Mouse (Mus musculus): ENCODE measurements at regions not wholly inside any gene's neighbourhood (a gene's known extent, or its start where the extent isn't known, plus 50 kb on each side); places are given as distances from the start of the nearest gene placed in this dataset.
A peak's percentile ranks its signal among the peaks of the same experiment; 100 is the strongest.

GRCm38 (mm10) chr17:84890871-84891599 is 65.5 kb upstream of the Ppm1b start:
- Histone ChIP-seq H3K36me3 (ENCODE audit: control insufficient read depth in 1 of 2, insufficient read depth in 2 of 2, low read length in 2 of 2) (peaks cover 0 to 4% of the 10 kb centered on the region in 2 experiments; a peak in 1 of 4 replicates), H3K79me2 (ENCODE audit: control insufficient read depth, insufficient read depth, low read length, poor library complexity) (no peaks in the 10 kb centered on the region), H3K9me3 (replicated peaks; ENCODE audit: insufficient read depth, low read length) (no peaks in the 10 kb centered on the region), H3K4me3 (ENCODE audit: control insufficient read depth in 1 of 2, insufficient read depth in 1 of 2, low read depth in 2 of 2, low read length in 2 of 2) (no peak overlapping the region), H3K27ac (ENCODE audit: control insufficient read depth, low read depth, low read length) (no peak overlapping the region), H3K9ac (ENCODE audit: control insufficient read depth, low read depth, low read length, poor library complexity, severe bottlenecking) (no peak overlapping the region), H3K27me3 (ENCODE audit: control insufficient read depth in 1 of 2, insufficient read depth in 2 of 2, low read length in 2 of 2) (no peaks in the 10 kb centered on the region; a peak in 1 of 4 replicates), H3K4me1 (ENCODE audit: control insufficient read depth in 1 of 2, insufficient read depth in 2 of 2, low read length in 2 of 2) (no peaks in the 10 kb centered on the region; a peak in 1 of 4 replicates)
- no peak for DNase-seq (ENCODE audit: low read depth, low spot score)
- TF ChIP-seq HCFC1 (IDR thresholded peaks at IDR 0.05; ENCODE audit: low read depth, low read length) (no peak), POLR2AphosphoS5 (IDR thresholded peaks at IDR 0.05; ENCODE audit: borderline replicate concordance, low read depth, low read length) (no peak), MAFK (IDR thresholded peaks at IDR 0.05; ENCODE audit: borderline replicate concordance, low read depth, low read length) (no peak), TBP (IDR thresholded peaks at IDR 0.05; ENCODE audit: low read depth, low read length) (no peak), CHD2 (IDR thresholded peaks at IDR 0.05; ENCODE audit: low read length) (no peak), UBTF (IDR thresholded peaks at IDR 0.05; ENCODE audit: borderline replicate concordance, insufficient read depth, low read depth, low read length) (no peak), BHLHE40 (IDR thresholded peaks at IDR 0.05; ENCODE audit: borderline replicate concordance, low read depth, low read length) (no peak)

- Histone ChIP-seq H3K9me3 (replicated peaks; ENCODE audit: insufficient read depth, low read length) (no peaks in the 10 kb centered on the region), H3K27me3 (ENCODE audit: control insufficient read depth in 1 of 2, insufficient read depth in 2 of 2, low read length in 2 of 2) (no peaks in the 10 kb centered on the region; a peak in 1 of 4 replicates), H3K4me1 (ENCODE audit: control insufficient read depth in 1 of 2, insufficient read depth in 2 of 2, low read length in 2 of 2) (no peaks in the 10 kb centered on the region; a peak in 1 of 4 replicates), H3K27ac (ENCODE audit: control insufficient read depth, low read depth, low read length) (no peak overlapping the region), H3K79me2 (ENCODE audit: control insufficient read depth, insufficient read depth, low read length, poor library complexity) (no peaks in the 10 kb centered on the region), H3K9ac (ENCODE audit: control insufficient read depth, low read depth, low read length, poor library complexity, severe bottlenecking) (no peak overlapping the region), H3K4me3 (ENCODE audit: control insufficient read depth in 1 of 2, insufficient read depth in 1 of 2, low read depth in 2 of 2, low read length in 2 of 2) (no peak overlapping the region), H3K36me3 (ENCODE audit: control insufficient read depth in 1 of 2, insufficient read depth in 2 of 2, low read length in 2 of 2) (peaks cover 0 to 4% of the 10 kb centered on the region in 2 experiments; a peak in 1 of 4 replicates)
- DNase-seq (ENCODE audit: low read depth, low spot score): peak; percentile 56
- TF ChIP-seq SIN3A (IDR thresholded peaks at IDR 0.05; ENCODE audit: low read length) (no peak), CHD1 (IDR thresholded peaks at IDR 0.05; ENCODE audit: low read depth, low read length) (no peak), ZKSCAN1 (IDR thresholded peaks at IDR 0.05; ENCODE audit: low read depth, low read length) (no peak), MAFK (IDR thresholded peaks at IDR 0.05; ENCODE audit: borderline replicate concordance, low read depth, low read length) (no peak), KAT2A (conservative IDR thresholded peaks at IDR 0.05; ENCODE audit: low read depth, low read length) (no peak), NRF1 (IDR thresholded peaks at IDR 0.05; ENCODE audit: insufficient read depth, low read depth, low read length, poor library complexity, severe bottlenecking) (no peak), GABPA (IDR thresholded peaks at IDR 0.05; ENCODE audit: low read depth, low read length) (no peak), MAZ (IDR thresholded peaks at IDR 0.05; ENCODE audit: low read depth, low read length) (no peak), BHLHE40 (IDR thresholded peaks at IDR 0.05; ENCODE audit: borderline replicate concordance, low read depth, low read length) (no peak), TBP (IDR thresholded peaks at IDR 0.05; ENCODE audit: low read depth, low read length) (no peak), MYC (IDR thresholded peaks at IDR 0.05; ENCODE audit: low read depth, low read length) (0 out of 2 replicates have a peak, but pooled peaks have one; percentile 20), CHD2 (IDR thresholded peaks at IDR 0.05; ENCODE audit: low read length) (no peak), NELFE (IDR thresholded peaks at IDR 0.05; ENCODE audit: low read depth, low read length) (no peak), TAL1 (IDR thresholded peaks at IDR 0.05; ENCODE audit: low read length) (no peak), ZNF384 (IDR thresholded peaks at IDR 0.05; ENCODE audit: low read depth, low read length) (peak; percentile 55; the same call in 1 of the 2 replicates), POLR2AphosphoS5 (IDR thresholded peaks at IDR 0.05; ENCODE audit: borderline replicate concordance, low read depth, low read length) (no peak), EP300 (IDR thresholded peaks at IDR 0.05; ENCODE audit: low read depth in 1 of 2, low read length in 2 of 2) (peak in 1 of 2 experiments; percentile 6; a peak in 1 of 4 replicates), POLR2AphosphoS2 (IDR thresholded peaks at IDR 0.05; ENCODE audit: low read length) (no peak), USF1 (IDR thresholded peaks at IDR 0.05; ENCODE audit: low read depth, low read length) (no peak), HCFC1 (IDR thresholded peaks at IDR 0.05; ENCODE audit: low read depth, low read length) (no peak), MXI1 (IDR thresholded peaks at IDR 0.05; ENCODE audit: low read depth, low read length) (no peak), GATA1 (IDR thresholded peaks at IDR 0.05; ENCODE audit: low read depth, low read length) (peak; percentile 53), ZMIZ1 (IDR thresholded peaks at IDR 0.05; ENCODE audit: low read depth, low read length) (no peak), POLR2A (IDR thresholded peaks at IDR 0.05; ENCODE audit: control insufficient read depth in 1 of 2, insufficient read depth in 1 of 2, low read depth in 1 of 2, low read length in 2 of 2, poor library complexity in 1 of 2) (no peak)
Observed at GRCm38 (mm10) chr17:84893273-84894033, 63.1 kb upstream of the Ppm1b start.

All from MEL (cell line).